Mouse (Mus musculus) liver, adult 2 months (tissue): ENCODE results near the gene Edc4.

ENCODE experiments used
- CTCF ChIP-seq: fragments of 200-500 bp; IDR thresholded peaks from 2 replicates; pipeline ENCODE4 v1.5.1; 2011; ENCODE audit warnings: low read depth, low read length, control low read depth
- POLR2A ChIP-seq: fragments of 200-500 bp; IDR thresholded peaks from 2 replicates; pipeline ENCODE4 v1.6.1; 2011; ENCODE audit warnings: low read length, control low read depth; ENCODE audit not compliant: insufficient read depth; ENCODE audit errors: extremely low read depth

- TF ChIP-seq CTCF (no peak), POLR2A (no peak)
Observed at GRCm38 (mm10) chr8:105897801-105898480, 17.3 kb downstream of the Edc4 start.
